Mouse (Mus musculus): ENCODE results near the gene Khdc1c. TPM values are rescaled to one million over a fixed set of nuclear protein-coding genes. Genes with fewer than 3 reads are reported as not detected.
"Not testable (repeated sequence)": the region's sequence is repeated elsewhere in the genome, so short reads cannot be mapped to it uniquely, and the experiment has no call there.

Khdc1c gene
- not detected in 2 replicates for polyA plus RNA-seq (2014; fragmentation: Nextera tagmentation; extraction: Ambion mirVana)

- not testable (repeated sequence) for H3K4me3 ChIP-seq (ENCODE audit: low read depth, low read length); ATAC-seq (replicated peaks; ENCODE audit: low FRiP score); H3K4me2 ChIP-seq (ENCODE audit: low read depth, low read length, severe bottlenecking); H3K27ac ChIP-seq (ENCODE audit: low read depth, low read length); H3K9me3 ChIP-seq (ENCODE audit: control insufficient read depth, low read length); DNase-seq (ENCODE audit: low spot score); H3K9ac ChIP-seq (ENCODE audit: low read length); H3K27me3 ChIP-seq (ENCODE audit: control insufficient read depth, insufficient read depth, low read length); H3K36me3 ChIP-seq (ENCODE audit: control insufficient read depth, insufficient read depth, low read length); H3K4me1 ChIP-seq (replicated peaks; ENCODE audit: control insufficient read depth, insufficient read depth, low read length)
- WGBS = 67% methylated on average over 1 of the region's 1 CpGs
Measured at GRCm38 (mm10) chr1:21368031-21368430, at the start of gene Khdc1c. TSS of gene Khdc1c (plus strand) at chr1:21368331.

- H3K36me3 ChIP-seq (ENCODE audit: control insufficient read depth, insufficient read depth, low read length); H3K4me2 ChIP-seq (ENCODE audit: low read depth, low read length, severe bottlenecking); H3K4me1 ChIP-seq (replicated peaks; ENCODE audit: control insufficient read depth, insufficient read depth, low read length); DNase-seq (ENCODE audit: low spot score); ATAC-seq (replicated peaks; ENCODE audit: low FRiP score); H3K9me3 ChIP-seq (ENCODE audit: control insufficient read depth, low read length); H3K4me3 ChIP-seq (ENCODE audit: low read depth, low read length); H3K9ac ChIP-seq (ENCODE audit: low read length); H3K27me3 ChIP-seq (ENCODE audit: control insufficient read depth, insufficient read depth, low read length); H3K27ac ChIP-seq (ENCODE audit: low read depth, low read length): not testable (repeated sequence)
- 94% methylated on average over 5 of the region's 5 CpGs for WGBS
Measured at GRCm38 (mm10) chr1:21320271-21320670, 47.9 kb upstream of the Khdc1c start.

DNA sequence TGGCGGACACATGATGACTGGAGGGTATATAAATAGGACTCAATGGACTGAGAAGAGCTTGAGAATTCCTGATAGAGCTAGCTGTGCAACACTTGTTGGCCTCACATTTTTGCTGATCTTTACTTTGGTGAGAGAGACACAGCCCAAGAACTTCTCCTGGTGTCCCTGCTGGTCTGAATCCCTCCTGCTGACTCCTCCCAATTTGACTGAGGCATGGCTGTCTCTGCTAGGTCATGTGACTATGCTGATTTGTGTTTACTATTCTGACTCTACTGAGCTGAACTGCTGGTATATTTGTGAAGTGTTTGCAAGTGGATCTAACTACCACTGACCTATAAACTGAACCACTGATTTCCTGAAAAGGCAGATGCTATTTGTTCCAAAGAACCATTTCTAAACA is 46.5 kb upstream of the Khdc1c start:
- H3K27me3 ChIP-seq (ENCODE audit: control insufficient read depth, insufficient read depth, low read length) = no peaks in the 10 kb centered on the region
- WGBS = 95% methylated on average over 1 of the region's 1 CpGs
- H3K36me3 ChIP-seq (ENCODE audit: control insufficient read depth, insufficient read depth, low read length) = no peaks in the 10 kb centered on the region
- DNase-seq (ENCODE audit: low spot score) (no peak), ATAC-seq (replicated peaks; ENCODE audit: low FRiP score) (no peak)
- no peak overlapping the region for H3K27ac ChIP-seq (ENCODE audit: low read depth, low read length)
- no peaks in the 10 kb centered on the region for H3K4me1 ChIP-seq (replicated peaks; ENCODE audit: control insufficient read depth, insufficient read depth, low read length)
- no peak overlapping the region for H3K4me2 ChIP-seq (ENCODE audit: low read depth, low read length, severe bottlenecking)
- H3K4me3 ChIP-seq (ENCODE audit: low read depth, low read length) = no peak overlapping the region
- H3K9ac ChIP-seq (ENCODE audit: low read length) = no peak overlapping the region
- H3K9me3 ChIP-seq (ENCODE audit: control insufficient read depth, low read length) = no peaks in the 10 kb centered on the region

GRCm38 (mm10) chr1:21323996-21324574 is 44.0 kb upstream of the Khdc1c start:
- Histone ChIP-seq H3K4me3 (ENCODE audit: low read depth, low read length) (no peak overlapping the region), H3K4me1 (replicated peaks; ENCODE audit: control insufficient read depth, insufficient read depth, low read length) (no peaks in the 10 kb centered on the region), H3K9ac (ENCODE audit: low read length) (no peak overlapping the region), H3K27ac (ENCODE audit: low read depth, low read length) (no peak overlapping the region), H3K4me2 (ENCODE audit: low read depth, low read length, severe bottlenecking) (no peak overlapping the region), H3K36me3 (ENCODE audit: control insufficient read depth, insufficient read depth, low read length) (no peaks in the 10 kb centered on the region), H3K27me3 (ENCODE audit: control insufficient read depth, insufficient read depth, low read length) (no peaks in the 10 kb centered on the region), H3K9me3 (ENCODE audit: control insufficient read depth, low read length) (no peaks in the 10 kb centered on the region)
- ATAC-seq (replicated peaks; ENCODE audit: low FRiP score) (no peak), DNase-seq (ENCODE audit: low spot score) (no peak)
- 56% methylated on average over 1 of the region's 1 CpGs for WGBS

DNA sequence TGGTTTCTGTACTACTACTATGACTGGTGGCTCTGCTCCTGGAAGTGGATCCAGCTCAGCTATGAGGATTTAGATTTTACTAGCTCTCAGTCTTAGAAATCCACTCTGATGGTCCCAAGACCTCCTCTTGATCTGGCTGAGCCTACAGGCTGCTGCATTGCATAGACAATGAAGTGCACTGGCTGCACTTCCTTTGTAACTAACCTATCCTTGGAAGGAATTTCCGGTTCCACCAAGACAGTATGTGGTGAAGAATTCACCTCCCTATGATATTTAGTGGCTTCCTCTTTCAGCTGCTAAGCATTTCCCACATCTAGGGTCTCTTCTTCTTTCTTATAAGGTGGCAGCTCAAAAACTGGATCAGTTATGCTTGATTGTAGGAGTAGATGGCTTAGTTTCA is 43.5 kb upstream of the Khdc1c start:
- H3K9me3 ChIP-seq (ENCODE audit: control insufficient read depth, low read length) = no peaks in the 10 kb centered on the region
- no peak for ATAC-seq (replicated peaks; ENCODE audit: low FRiP score)
- no peak overlapping the region for H3K27ac ChIP-seq (ENCODE audit: low read depth, low read length)
- H3K27me3 ChIP-seq (ENCODE audit: control insufficient read depth, insufficient read depth, low read length) = no peaks in the 10 kb centered on the region
- no peak overlapping the region for H3K9ac ChIP-seq (ENCODE audit: low read length)
- no peaks in the 10 kb centered on the region for H3K36me3 ChIP-seq (ENCODE audit: control insufficient read depth, insufficient read depth, low read length)
- no peak for DNase-seq (ENCODE audit: low spot score)
- WGBS = 82% methylated on average over 1 of the region's 1 CpGs
- no peaks in the 10 kb centered on the region for H3K4me1 ChIP-seq (replicated peaks; ENCODE audit: control insufficient read depth, insufficient read depth, low read length)
- no peak overlapping the region for H3K4me3 ChIP-seq (ENCODE audit: low read depth, low read length)
- H3K4me2 ChIP-seq (ENCODE audit: low read depth, low read length, severe bottlenecking) = no peak overlapping the region

DNA sequence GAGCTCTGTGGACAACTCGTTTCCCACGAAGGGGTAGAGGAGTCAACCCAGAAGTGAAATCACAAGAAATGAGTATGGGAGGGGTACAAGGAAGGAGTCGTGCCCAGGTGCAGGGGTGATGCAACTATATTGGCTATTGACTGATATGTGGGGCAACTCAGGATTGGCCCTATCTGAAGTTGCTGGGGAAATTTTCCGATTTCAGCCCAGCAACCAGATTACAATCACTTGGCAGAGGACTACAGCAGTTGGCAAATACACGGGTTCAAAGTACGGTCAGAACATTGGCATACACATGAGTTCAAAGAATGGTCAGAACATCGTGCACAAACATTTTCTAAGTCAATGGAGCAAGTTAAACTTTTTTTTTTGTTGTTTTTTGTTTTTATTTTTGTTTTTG is 41.4 kb upstream of the Khdc1c start:
- Histone ChIP-seq H3K4me1 (replicated peaks; ENCODE audit: control insufficient read depth, insufficient read depth, low read length) (no peaks in the 10 kb centered on the region), H3K27me3 (ENCODE audit: control insufficient read depth, insufficient read depth, low read length) (no peaks in the 10 kb centered on the region), H3K36me3 (ENCODE audit: control insufficient read depth, insufficient read depth, low read length) (no peaks in the 10 kb centered on the region), H3K4me3 (ENCODE audit: low read depth, low read length) (no peak overlapping the region), H3K9ac (ENCODE audit: low read length) (no peak overlapping the region), H3K27ac (ENCODE audit: low read depth, low read length) (no peak overlapping the region), H3K9me3 (ENCODE audit: control insufficient read depth, low read length) (no peaks in the 10 kb centered on the region), H3K4me2 (ENCODE audit: low read depth, low read length, severe bottlenecking) (no peak overlapping the region)
- DNase-seq (ENCODE audit: low spot score) (no peak), ATAC-seq (replicated peaks; ENCODE audit: low FRiP score) (no peak)
- WGBS = 92% methylated on average over 7 of the region's 7 CpGs

DNA sequence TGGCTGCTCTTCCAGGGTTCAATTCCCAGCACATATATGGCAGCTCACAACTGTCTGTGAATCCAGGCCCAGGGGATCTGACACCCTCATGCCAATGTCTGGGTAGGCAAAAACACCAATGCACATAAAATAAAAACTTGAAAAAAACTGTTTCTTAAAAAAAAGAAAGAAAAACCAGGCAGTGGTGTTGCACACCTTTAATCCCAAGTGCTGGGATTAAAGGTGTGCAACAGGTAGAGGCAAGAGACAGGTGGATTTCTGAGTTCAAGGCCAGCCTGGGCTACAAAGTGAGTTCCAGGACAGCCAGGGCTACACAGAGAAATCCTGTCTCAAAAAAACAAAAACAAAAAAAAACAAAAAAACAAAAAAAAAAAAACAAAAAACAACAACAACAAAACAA is 37.0 kb upstream of the Khdc1c start:
- H3K27me3 ChIP-seq (ENCODE audit: control insufficient read depth, insufficient read depth, low read length); H3K36me3 ChIP-seq (ENCODE audit: control insufficient read depth, insufficient read depth, low read length); DNase-seq (ENCODE audit: low spot score); H3K4me3 ChIP-seq (ENCODE audit: low read depth, low read length); H3K27ac ChIP-seq (ENCODE audit: low read depth, low read length); ATAC-seq (replicated peaks; ENCODE audit: low FRiP score); H3K4me1 ChIP-seq (replicated peaks; ENCODE audit: control insufficient read depth, insufficient read depth, low read length); H3K4me2 ChIP-seq (ENCODE audit: low read depth, low read length, severe bottlenecking); H3K9me3 ChIP-seq (ENCODE audit: control insufficient read depth, low read length); H3K9ac ChIP-seq (ENCODE audit: low read length): not testable (repeated sequence)

- H3K4me3 ChIP-seq (ENCODE audit: low read depth, low read length) = no peak overlapping the region
- H3K4me1 ChIP-seq (replicated peaks; ENCODE audit: control insufficient read depth, insufficient read depth, low read length) = no peaks in the 10 kb centered on the region
- no peak overlapping the region for H3K4me2 ChIP-seq (ENCODE audit: low read depth, low read length, severe bottlenecking)
- H3K36me3 ChIP-seq (ENCODE audit: control insufficient read depth, insufficient read depth, low read length) = no peaks in the 10 kb centered on the region
- 86% methylated on average over 16 of the region's 16 CpGs for WGBS
- DNase-seq (ENCODE audit: low spot score) = no peak
- H3K27me3 ChIP-seq (ENCODE audit: control insufficient read depth, insufficient read depth, low read length) = no peaks in the 10 kb centered on the region
- H3K9me3 ChIP-seq (ENCODE audit: control insufficient read depth, low read length) = no peaks in the 10 kb centered on the region
- no peak overlapping the region for H3K9ac ChIP-seq (ENCODE audit: low read length)
- no peak for ATAC-seq (replicated peaks; ENCODE audit: low FRiP score)
- H3K27ac ChIP-seq (ENCODE audit: low read depth, low read length) = no peak overlapping the region
Measured at GRCm38 (mm10) chr1:21333222-21333973, 34.7 kb upstream of the Khdc1c start.

DNA sequence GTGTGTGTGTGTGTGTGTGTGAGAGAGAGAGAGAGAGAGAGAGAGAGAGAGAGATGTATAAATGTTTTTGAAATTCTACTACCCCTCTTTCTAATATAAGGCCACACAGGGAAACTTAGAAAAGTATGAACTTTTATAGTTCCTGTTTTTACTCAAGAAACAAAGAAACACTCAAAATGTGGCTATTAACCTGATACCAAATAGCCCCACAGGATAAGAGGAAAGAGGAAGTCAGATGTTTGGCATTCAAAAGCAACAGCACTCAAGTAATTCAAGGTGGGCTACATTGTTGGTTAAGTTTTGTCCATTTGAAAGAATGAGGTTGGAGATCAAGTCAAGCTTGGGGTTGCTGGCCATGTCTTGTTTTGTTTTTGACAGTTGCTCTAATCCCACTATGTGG is 32.3 kb upstream of the Khdc1c start:
- H3K9me3 ChIP-seq (ENCODE audit: control insufficient read depth, low read length) = no peaks in the 10 kb centered on the region
- H3K4me3 ChIP-seq (ENCODE audit: low read depth, low read length) = no peak overlapping the region
- H3K4me1 ChIP-seq (replicated peaks; ENCODE audit: control insufficient read depth, insufficient read depth, low read length) = no peaks in the 10 kb centered on the region
- H3K36me3 ChIP-seq (ENCODE audit: control insufficient read depth, insufficient read depth, low read length) = no peaks in the 10 kb centered on the region
- H3K9ac ChIP-seq (ENCODE audit: low read length) = no peak overlapping the region
- H3K27me3 ChIP-seq (ENCODE audit: control insufficient read depth, insufficient read depth, low read length) = no peaks in the 10 kb centered on the region
- DNase-seq (ENCODE audit: low spot score) (no peak), ATAC-seq (replicated peaks; ENCODE audit: low FRiP score) (no peak)
- H3K27ac ChIP-seq (ENCODE audit: low read depth, low read length) = no peak overlapping the region
- no peak overlapping the region for H3K4me2 ChIP-seq (ENCODE audit: low read depth, low read length, severe bottlenecking)
